Mouse (Mus musculus) left cerebral cortex, postnatal 4 days (tissue): ENCODE data around the gene Gcc2. TPM values are rescaled to one million over a fixed set of nuclear protein-coding genes. Genes with fewer than 3 reads are reported as not detected.
"Not testable (repeated sequence)": the region's sequence is repeated elsewhere in the genome, so short reads cannot be mapped to it uniquely, and the experiment has no call there.

ENCODE experiments used
- DNase-seq: peaks from one replicate; pipeline ENCODE4 v3.0.0-alpha.2; 2022
- intact Hi-C: fragments of 180-260 bp; cut with DNase I; formaldehyde crosslinking; loops from one replicate; pipeline ENCODE4 v1.15.1; 2025
- total RNA-seq, 2 experiments: library from RNA; stranded (reverse); gene quantifications; 2 replicates each; pipeline ENCODE4 v1.2.3; 2021

Gcc2 gene
- total RNA-seq, 2 experiments from 2014 or later = 64.9 to 65.6 TPM

DNA sequence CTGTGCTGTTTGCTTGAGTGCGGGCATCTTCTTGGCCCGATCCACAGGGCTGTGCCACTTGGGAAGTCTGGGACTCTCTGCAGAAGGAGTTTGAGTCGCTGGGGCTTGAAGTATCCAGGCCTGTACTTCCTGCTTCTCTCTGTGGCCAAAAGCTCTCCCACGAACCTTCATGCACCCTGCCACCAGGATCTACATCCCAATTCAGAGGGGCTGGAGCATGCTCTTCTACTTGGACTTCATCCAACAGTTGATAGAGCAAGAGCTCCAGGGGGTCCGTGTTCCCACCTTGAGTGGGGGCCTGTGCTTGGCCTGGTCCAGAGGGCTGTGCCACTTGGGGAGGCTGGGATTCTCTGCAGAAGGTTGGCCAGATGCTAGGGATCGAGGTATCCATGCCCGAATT is 24.2 kb upstream of the Gcc2 start:
- intact Hi-C loops, DNase-seq: not testable (repeated sequence)

- intact Hi-C loops = not testable (repeated sequence)
- DNase-seq = peak; percentile 74
Measured at GRCm38 (mm10) chr10:58231779-58232640, 23.3 kb upstream of the Gcc2 start.

DNA sequence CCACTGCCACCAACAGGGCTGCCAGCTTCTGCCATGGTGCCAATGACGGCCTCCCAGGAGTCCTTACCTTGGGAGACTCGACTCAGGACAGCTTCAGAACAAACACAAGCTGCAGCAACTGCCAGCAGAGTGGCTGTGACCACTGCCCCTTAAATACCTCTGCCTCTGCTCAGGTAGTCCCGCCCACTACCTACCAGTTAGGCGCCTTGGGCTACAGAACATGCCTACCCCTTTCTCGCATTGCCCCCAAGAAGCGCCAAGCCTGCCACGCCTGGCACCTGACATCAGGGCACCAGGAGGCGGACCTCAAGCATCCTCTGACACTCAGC is 22.7 kb upstream of the Gcc2 start, which contains the start of gene Duxf3:
TSS of gene Duxf3 (minus strand) at position 35 of the 329 bp plus-strand sequence.
- intact Hi-C loops, DNase-seq: not testable (repeated sequence)

DNA sequence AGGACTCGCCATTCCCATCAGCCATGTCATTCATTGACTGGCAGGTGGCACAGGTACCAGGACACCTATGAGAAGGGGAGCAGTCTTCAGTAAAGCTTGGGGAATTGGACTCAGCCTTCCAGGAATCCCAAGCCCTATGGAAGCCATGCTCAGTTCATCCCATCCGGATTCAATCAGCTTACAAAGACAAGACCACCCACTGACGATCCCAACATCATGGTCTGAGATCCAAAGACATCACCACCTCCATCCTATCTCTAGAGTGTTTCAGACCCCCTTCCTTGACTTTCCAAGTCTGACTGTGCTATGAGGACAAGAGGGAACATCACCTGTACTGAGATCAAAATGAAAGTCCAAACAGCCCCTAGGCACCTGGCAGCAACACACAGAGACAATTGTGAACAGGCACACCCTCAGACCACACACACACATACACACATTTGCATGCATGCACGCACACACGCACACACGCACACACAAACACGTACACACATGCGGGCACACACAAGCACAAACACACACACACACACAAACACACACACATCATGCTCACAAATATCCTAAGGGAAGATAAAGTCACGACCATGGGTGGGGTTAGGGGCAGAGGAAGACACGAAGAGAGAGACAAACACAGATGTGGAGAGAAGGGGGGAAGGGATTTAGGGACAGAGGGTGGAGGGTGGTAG is 22.1 kb upstream of the Gcc2 start:
- DNase-seq = not testable (repeated sequence)

GRCm38 (mm10) chr10:58233740-58234121 is 21.6 kb upstream of the Gcc2 start:
- DNase-seq, intact Hi-C loops: not testable (repeated sequence)

More for the DNA sequence above, 22.1 kb upstream of the Gcc2 start:
- intact Hi-C loops = not testable (repeated sequence)

DNA sequence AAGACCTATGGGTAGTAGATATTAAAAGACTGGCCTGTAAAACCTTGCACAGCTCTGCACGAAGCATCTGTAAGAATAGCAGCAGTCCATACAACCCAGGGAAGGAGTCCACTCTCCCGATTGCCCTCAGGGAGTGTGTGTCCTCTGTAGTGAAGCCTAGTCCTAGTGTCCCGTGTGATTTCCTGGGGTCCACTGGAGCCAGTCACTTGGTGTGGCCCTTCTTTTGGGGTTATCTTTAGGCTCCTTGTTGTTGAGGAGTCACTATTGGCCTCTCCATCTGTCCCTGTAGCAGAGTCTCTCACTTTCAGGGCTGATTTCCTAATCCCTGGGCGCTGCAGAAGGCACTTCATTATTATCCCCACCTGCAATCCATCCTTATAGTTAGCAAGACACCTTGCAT is 20.3 kb upstream of the Gcc2 start:
- DNase-seq, intact Hi-C loops: not testable (repeated sequence)

DNA sequence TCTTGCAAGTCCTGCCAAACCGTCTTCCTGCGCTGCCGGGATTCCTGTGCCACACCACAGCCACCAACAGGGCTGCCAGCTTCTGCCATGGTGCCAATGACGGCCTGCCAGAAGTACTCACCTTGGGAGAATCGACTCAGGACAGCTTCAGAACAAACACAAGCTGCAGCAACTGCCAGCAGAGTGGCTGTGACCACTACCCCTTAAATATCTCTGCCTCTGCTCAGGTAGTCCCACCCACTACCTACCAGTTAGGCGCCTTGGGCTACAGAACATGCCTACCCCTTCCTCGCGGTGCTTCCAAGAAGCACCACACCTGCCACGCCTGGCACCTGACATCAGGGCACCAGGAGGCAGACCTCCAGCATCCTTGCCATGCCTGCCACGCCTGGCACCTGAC is 18.7 kb upstream of the Gcc2 start, which contains the start of gene Gm4981:
TSS of gene Gm4981 (minus strand) at position 89 of the 400 bp plus-strand sequence.
- DNase-seq = no peak
- intact Hi-C loops = no loop called here

DNA sequence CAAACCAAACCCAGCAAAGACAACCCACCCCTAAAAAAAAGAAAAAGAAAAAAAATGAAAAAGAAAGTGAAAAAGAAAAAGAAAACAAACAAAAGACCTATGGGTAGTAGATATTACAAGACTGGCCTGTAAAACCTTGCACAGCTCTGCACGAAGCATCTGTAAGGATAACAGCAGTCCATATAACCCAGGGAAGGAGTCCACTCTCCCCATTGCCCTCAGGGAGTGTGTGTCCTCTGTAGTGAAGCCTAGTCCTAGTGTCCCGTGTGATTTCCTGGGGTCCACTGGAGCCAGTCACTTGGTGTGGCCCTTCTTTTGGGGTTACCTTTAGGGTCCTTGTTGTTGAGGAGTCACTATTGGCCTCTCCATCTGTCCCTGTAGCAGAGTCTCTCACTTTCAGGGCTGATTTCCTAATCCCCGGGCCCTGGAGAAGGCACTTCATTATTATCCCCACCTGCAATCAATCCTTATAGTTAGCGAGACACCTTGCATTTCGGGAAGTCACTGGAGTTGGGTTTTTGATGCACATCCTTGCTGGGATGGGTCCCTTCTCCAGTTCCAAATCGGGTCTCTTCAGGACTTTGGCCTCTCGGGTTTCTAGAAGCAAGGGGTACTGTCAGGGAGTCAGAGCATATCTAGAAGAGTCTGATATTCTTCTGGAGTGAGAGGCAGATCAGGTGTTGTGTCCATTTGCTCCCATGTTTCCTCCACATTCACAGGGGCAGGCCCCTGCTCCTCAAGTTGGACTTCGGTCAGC is 16.1 kb upstream of the Gcc2 start:
- peak; percentile 40 for DNase-seq
- intact Hi-C loops = not testable (repeated sequence)

DNA sequence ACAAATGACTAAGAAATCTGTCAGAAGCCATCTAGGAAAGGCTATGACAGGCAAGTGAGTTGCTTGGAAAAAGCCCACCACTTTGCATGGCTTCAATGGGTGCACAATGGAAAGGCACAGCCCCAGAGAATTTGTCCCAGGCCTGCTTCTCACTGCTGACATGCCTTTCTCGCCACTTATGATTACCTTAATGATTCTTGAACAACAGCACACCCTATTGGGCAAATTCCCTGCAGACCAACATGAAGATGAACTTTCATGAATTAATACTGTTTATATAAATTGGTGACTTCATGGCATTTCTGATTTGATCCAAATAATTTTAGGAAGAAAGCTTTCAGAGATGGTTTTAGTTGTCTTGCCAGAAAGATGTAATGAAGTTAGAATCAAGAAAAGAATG is 5.8 kb upstream of the Gcc2 start:
- no peak for DNase-seq
- intact Hi-C loops = no loop called here

- no peak for DNase-seq
- intact Hi-C loops = loop anchor here (5.0 kb wide), 1 partner anchor 512 kb away; no protein-coding TSS in a partner anchor
Measured at GRCm38 (mm10) chr10:58254635-58255175, 592 bp upstream of the Gcc2 start.

DNA sequence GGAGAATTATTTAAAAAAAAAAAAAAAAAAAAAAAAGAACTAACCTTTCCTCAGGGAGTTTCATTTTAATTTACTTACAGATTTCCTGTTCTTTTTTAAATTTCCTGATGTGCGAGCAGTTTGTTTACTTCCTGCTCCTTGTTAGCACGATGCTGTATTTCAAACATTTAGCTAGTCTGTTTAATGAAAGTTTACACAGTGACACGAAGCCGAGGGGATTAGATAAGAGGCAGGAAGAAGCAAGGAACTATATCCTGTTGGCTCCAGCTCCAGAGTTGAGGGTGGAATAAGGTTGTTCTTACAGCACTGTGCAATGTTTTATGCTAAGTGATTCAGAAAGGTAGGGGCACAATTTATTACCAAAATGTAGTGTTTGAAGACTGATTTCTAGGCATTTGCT is 657 bp downstream of the Gcc2 start:
- no peak for DNase-seq
- intact Hi-C loops = no loop called here

DNA sequence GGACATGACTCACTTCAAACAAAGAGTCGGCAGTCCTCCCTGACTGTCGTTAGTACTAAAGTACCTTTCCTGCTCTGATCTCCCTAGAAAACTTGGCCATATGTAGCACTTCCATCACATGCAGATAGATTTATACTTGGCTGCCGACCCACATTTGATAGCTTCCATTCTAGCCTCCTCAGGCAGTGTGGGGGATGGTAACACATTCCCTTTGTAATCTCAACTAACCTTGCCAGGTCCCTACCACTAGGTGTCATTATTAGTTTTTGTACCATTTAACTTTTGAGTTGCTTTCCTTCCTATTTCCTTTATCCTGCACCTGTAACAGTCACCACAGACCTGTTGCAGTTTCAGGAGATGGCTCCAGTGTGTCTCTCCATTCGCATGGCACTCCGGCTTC is 3.2 kb downstream of the Gcc2 start:
- DNase-seq = no peak
- intact Hi-C loops = no loop called here

DNA sequence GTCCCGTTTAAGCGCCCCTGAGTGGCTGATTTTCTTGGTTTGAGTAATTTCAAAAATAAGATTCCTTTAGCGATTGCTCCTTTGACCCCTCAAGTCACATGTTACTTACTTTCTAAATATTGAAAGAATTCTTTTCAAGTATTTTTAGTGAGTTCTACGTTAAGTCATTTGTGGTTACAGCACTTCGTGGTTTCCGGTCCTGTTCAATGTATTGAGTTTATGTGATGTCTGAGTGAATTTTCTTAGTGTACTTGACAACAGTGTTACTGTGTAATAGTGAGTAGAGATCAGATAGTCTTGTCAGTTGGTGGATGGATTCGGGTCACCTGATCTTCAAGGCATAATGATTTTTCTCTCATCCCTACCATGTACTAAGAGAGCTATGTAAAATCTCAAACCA is 26.9 kb downstream of the Gcc2 start:
- DNase-seq = no peak
- intact Hi-C loops = no loop called here

- DNase-seq = no peak
- intact Hi-C loops = loop anchor here (10.0 kb wide), 1 partner anchor 174 kb away; no protein-coding TSS in a partner anchor
Measured at GRCm38 (mm10) chr10:58290742-58291141, 35.4 kb downstream of the Gcc2 start.

GRCm38 (mm10) chr10:58294246-58294645 is 38.9 kb downstream of the Gcc2 start:
- DNase-seq = no peak
- intact Hi-C loops = loop anchor here (10.0 kb wide), 1 partner anchor 171 kb away; no protein-coding TSS in a partner anchor

GRCm38 (mm10) chr10:58295605-58296004 is 40.3 kb downstream of the Gcc2 start:
- intact Hi-C loops = loop anchor here (10.0 kb wide), 1 partner anchor 169 kb away; no protein-coding TSS in a partner anchor
- no peak for DNase-seq

DNA sequence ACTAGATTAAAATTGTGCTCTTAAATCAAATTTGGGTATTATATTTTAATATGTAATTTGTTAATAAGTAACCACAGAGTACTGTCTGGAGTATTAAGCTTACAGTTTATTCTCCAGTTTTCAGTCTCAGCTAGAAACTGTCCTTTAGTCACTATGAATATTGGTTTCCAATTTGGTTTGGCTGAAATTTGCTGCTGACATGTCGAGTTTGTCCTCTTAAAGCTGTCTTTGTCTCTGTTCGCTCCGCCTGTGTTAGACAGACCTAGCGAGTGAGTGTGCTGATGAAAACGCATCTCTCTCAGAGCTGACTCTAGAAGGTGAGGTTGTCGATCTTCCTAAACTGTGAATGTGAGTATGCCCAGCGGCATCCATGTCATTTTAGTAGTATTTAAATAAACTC is 49.7 kb downstream of the Gcc2 start:
- DNase-seq = no peak
- intact Hi-C loops = no loop called here

GRCm38 (mm10) chr10:58306897-58307296 is 51.6 kb downstream of the Gcc2 start:
- intact Hi-C loops = no loop called here

DNA sequence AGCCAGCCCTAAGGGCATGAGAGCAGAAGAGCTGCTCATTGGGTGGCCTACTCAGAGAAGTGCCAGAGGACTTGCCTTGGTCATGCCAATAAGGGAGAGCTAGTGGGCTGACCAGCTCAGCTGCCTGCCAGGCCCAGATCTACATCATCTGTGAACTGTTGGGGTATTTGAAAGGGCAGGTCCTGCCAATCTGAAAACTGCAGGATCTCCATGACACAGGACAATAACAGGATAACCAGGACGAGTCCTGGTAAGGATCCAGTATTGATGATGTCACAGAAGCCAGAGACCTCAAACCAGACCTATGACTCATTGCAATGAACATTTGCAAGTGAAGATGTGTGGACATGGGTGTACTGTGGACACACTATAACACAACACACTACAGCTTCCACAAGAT is 55.5 kb downstream of the Gcc2 start:
- DNase-seq = no peak
- intact Hi-C loops = no loop called here

More at GRCm38 (mm10) chr10:58306897-58307296, 51.6 kb downstream of the Gcc2 start:
- DNase-seq = no peak

DNA sequence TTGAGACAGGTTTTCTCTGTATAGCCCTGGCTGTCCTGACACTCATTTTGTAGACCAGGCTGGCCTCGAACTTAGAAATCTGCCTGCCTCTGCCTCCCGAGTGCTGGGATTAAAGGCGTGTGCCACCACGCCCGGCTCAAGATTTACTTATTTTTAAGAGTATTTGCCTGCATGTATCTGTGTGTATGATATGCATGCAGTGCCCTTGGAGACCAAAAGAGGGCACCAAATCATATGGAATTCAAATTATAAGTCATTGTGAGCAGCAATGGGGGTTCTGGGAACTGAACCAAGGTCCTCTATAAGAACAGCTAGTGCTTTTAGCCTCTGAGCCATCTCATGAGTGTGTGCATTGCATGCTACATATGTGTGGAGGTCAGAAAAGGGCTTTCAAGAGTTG is 57.6 kb downstream of the Gcc2 start:
- DNase-seq = no peak
- intact Hi-C loops = no loop called here

GRCm38 (mm10) chr10:58320881-58321280 is 65.6 kb downstream of the Gcc2 start:
- intact Hi-C loops = no loop called here
- no peak for DNase-seq
